Comparison of ENCODE assay signal across 16 mouse cellular contexts in the genomic region with DNA sequence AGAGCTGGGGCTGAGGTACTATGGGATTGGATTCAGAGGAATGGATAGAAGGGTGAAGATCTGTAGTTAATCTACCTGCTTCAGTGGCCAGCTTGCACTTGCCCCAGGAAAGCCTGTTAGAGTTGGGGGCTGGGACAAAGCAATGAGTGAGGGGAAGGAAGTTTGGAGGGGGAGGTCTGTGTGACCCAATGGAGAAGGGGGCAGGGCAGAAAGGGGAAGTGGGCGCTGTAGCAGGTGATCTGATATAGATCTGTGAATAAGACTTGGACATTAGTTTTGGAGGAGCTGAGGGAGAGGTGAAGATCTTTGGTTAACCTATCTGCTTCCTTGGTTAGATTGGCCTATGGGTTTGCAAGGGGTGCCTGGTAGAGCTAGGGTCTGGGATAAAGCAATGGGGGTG.
"Had no signal": no experiment of that assay in that cellular context is flagged by ENCODE, and none has a peak within 500 bp of the region (broad histone marks: within the 10 kb centered on the region; RNA-seq: fewer than 3 reads in every experiment).

No protein-coding gene starts in this region.

- H3K27ac ChIP-seq: kidney, embryonic 15.5 days; left cerebral cortex, adult 2 months; liver, embryonic 13.5 days; midbrain, embryonic 10.5 days; neural tube, embryonic 13.5 days had no signal

- DNase-seq: kidney, adult 8-10 months; kidney, postnatal 10 days; kidney, postnatal 36 days; layer of hippocampus, postnatal 36 days; liver, embryonic 13.5 days; lung, adult 2 months; lung, postnatal 14 days; lung, postnatal 4 days; midbrain, embryonic 14.5 days; thymus, adult 18-20 months; thymus, postnatal 36 days had no signal

- H3K9me3 ChIP-seq: kidney, embryonic 15.5 days; liver, embryonic 13.5 days; megakaryocyte, embryonic 14.5 days; midbrain, embryonic 10.5 days; neural tube, embryonic 13.5 days had no signal

- H3K27me3 ChIP-seq: kidney, embryonic 15.5 days; liver, embryonic 13.5 days; megakaryocyte, embryonic 14.5 days; neural tube, embryonic 13.5 days had no signal

- H3K36me3 ChIP-seq: kidney, embryonic 15.5 days; liver, embryonic 13.5 days; midbrain, embryonic 10.5 days; neural tube, embryonic 13.5 days had no signal

- H3K4me1 ChIP-seq: kidney, embryonic 15.5 days; liver, embryonic 13.5 days; megakaryocyte, embryonic 14.5 days; neural tube, embryonic 13.5 days had no signal

- H3K9ac ChIP-seq: kidney, embryonic 15.5 days; liver, embryonic 13.5 days; neural tube, embryonic 13.5 days had no signal

- H3K4me2 ChIP-seq: kidney, embryonic 15.5 days; liver, embryonic 13.5 days; neural tube, embryonic 13.5 days had no signal

- H3K4me3 ChIP-seq: kidney, embryonic 15.5 days; left cerebral cortex, adult 2 months; liver, embryonic 13.5 days; megakaryocyte, embryonic 14.5 days; midbrain, embryonic 10.5 days; neural tube, embryonic 13.5 days had no signal
